Mouse (Mus musculus) C2C12 (cell line): Measurements from ENCODE around the gene Slit1.

Source experiments
- CTCF ChIP-seq: IDR thresholded peaks from one replicate; pipeline ENCODE4 v1.5.1; 2011; ENCODE audit not compliant: control insufficient read depth, insufficient read depth, insufficient read length
- FOSL1 ChIP-seq: IDR thresholded peaks from one replicate; pipeline ENCODE4 v1.8.0; 2011; ENCODE audit warnings: mild to moderate bottlenecking, low read length; ENCODE audit not compliant: poor library complexity, insufficient read depth, severe bottlenecking

DNA sequence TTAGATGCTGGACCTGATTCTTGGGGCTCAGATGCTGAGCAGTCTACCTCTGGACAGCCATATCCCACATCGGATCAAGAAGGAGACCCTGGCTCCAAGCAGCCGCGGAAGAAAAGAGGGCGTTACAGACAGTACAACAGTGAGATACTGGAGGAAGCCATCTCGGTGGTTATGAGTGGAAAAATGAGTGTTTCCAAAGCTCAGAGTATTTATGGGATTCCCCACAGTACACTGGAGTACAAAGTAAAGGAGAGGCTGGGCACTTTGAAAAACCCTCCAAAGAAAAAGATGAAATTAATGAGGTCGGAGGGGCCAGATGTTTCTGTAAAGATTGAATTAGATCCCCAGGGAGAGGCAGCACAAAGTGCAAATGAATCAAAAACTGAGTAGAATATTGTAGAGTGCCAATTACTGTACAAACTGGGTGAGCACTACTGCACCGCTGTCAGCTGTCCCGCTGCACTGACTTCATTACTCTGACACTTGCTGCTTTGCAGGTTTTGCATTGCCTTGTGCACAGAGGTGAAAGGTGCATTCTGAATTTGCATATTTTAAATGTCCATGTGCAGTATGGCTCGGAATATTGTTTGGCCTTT is 184.5 kb downstream of the Slit1 start:
- TF ChIP-seq CTCF (no peak), FOSL1 (no peak)
